In the genomic region with DNA sequence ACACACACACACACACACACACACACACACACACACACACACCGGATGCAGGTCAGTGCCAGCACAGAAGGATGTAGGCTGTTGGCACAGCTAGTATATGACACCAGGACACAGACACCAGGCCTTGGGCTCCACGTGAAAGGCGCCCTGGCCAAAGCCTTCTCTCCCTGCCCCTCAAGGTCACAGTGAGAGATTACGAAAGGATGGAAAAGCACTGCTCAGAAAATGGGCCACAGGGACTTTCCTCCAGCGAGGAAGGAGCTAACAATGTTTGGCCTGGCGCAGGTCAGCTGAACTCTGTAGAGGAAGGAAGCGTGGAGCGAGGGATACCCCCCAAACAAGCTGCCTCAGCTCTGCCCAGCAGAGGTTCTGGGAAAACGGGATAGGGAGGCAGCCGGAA, we compare ENCODE assay signal across 8 mouse cellular contexts.
DNase-seq lines count a peak whose midpoint lies in the region; ATAC-seq lines count a peak whose summit lies in the region.

No protein-coding gene starts in this region.

- peak; percentile 16 for DNase-seq in thymus, postnatal 14 days
- no peak for DNase-seq in thymus, postnatal 10 days (ENCODE audit: low spot score in 2 of 2)
- peak; percentile 45 to 57 for DNase-seq in kidney, postnatal 4 days
- peak; percentile 70 for DNase-seq in testis, postnatal 10 days (ENCODE audit: low spot score)
- DNase-seq in right cerebral cortex, postnatal 14 days, result no peak
- no peak for DNase-seq in cerebellum, postnatal 4 days (ENCODE audit: low spot score in 2 of 2)
- no peak for DNase-seq in layer of hippocampus, adult 11-12 months (ENCODE audit: low spot score)

- H3K9me3 ChIP-seq in heart, embryonic 12.5 days (replicated peaks), result no peaks in the 10 kb centered on the region

- peak overlapping the region; percentile 76 for H3K27ac ChIP-seq in heart, embryonic 12.5 days (ENCODE audit: poor library complexity, severe bottlenecking)

- H3K4me3 ChIP-seq in heart, embryonic 12.5 days, result no peak overlapping the region

- no peaks in the 10 kb centered on the region for H3K36me3 ChIP-seq in heart, embryonic 12.5 days

- peaks cover 50% of the 10 kb centered on the region for H3K4me1 ChIP-seq in heart, embryonic 12.5 days (replicated peaks)

- WGBS in heart, embryonic 12.5 days, result 54% methylated on average over 10 of the region's 10 CpGs

- no peak overlapping the region for H3K4me2 ChIP-seq in heart, embryonic 12.5 days

- no peak overlapping the region for H3K9ac ChIP-seq in heart, embryonic 12.5 days

- H3K27me3 ChIP-seq in heart, embryonic 12.5 days (replicated peaks), result no peaks in the 10 kb centered on the region

- ATAC-seq in heart, embryonic 12.5 days (ENCODE audit: insufficient number of reproducible peaks, low FRiP score), result no peak; the same call in 1 of the 2 replicates

Comparison
In these comparisons a context has a peak if more than half of its experiments do, and no peak if none do; other contexts are left out.
1. DNase-seq: peak in thymus, postnatal 14 days (single experiment), kidney, postnatal 4 days (2 of 2) and testis, postnatal 10 days (single experiment); none in thymus, postnatal 10 days (0 of 2), right cerebral cortex, postnatal 14 days (single experiment), cerebellum, postnatal 4 days (0 of 2) and layer of hippocampus, adult 11-12 months (single experiment).